Mouse (Mus musculus) gonadal fat pad, adult 2 months (tissue): ENCODE data around the gene Utrn. TPM values are rescaled to one million over a fixed set of nuclear protein-coding genes. Genes with fewer than 3 reads are reported as not detected.

ENCODE experiments used
- DNase-seq: peaks from one replicate; pipeline ENCODE4 v3.0.0-alpha.2; 2012; ENCODE audit warnings: low read depth
- polyA plus RNA-seq: library from polyadenylated mRNA; depleted of rRNA; stranded (reverse); fragments of >200 nt; gene quantifications from 2 replicates; pipeline ENCODE4 v1.2.3, GENCODE M21; 2012

The Utrn gene
- polyA plus RNA-seq, 1 experiment: 31.9 TPM

- no peak for DNase-seq
Observed at GRCm38 (mm10) chr10:12836048-12836816, 32.9 kb downstream of the Utrn start.

GRCm38 (mm10) chr10:12834215-12834614 is 35.0 kb downstream of the Utrn start:
- DNase-seq: no peak

- DNase-seq: no peak
Observed at GRCm38 (mm10) chr10:12832163-12832562, 37.0 kb downstream of the Utrn start.

GRCm38 (mm10) chr10:12827778-12828177 is 41.4 kb downstream of the Utrn start:
- DNase-seq: no peak

- peak; percentile 89 for DNase-seq
Observed at GRCm38 (mm10) chr10:12827306-12827705, 41.9 kb downstream of the Utrn start.

GRCm38 (mm10) chr10:12826760-12827281 is 42.3 kb downstream of the Utrn start:
- DNase-seq: peak; percentile 95

- DNase-seq: no peak
Observed at GRCm38 (mm10) chr10:12824386-12824785, 44.8 kb downstream of the Utrn start.

GRCm38 (mm10) chr10:12823437-12824219 is 45.5 kb downstream of the Utrn start:
- no peak for DNase-seq

- no peak for DNase-seq
Observed at GRCm38 (mm10) chr10:12820978-12821735, 48.0 kb downstream of the Utrn start.

GRCm38 (mm10) chr10:12817409-12817808 is 51.8 kb downstream of the Utrn start:
- DNase-seq: no peak

- DNase-seq: no peak
Observed at GRCm38 (mm10) chr10:12816530-12816929, 52.6 kb downstream of the Utrn start.

GRCm38 (mm10) chr10:12814411-12814810 is 54.8 kb downstream of the Utrn start:
- DNase-seq: no peak

GRCm38 (mm10) chr10:12813881-12814280 is 55.3 kb downstream of the Utrn start:
- DNase-seq: no peak

- no peak for DNase-seq
Observed at GRCm38 (mm10) chr10:12813211-12813811, 55.9 kb downstream of the Utrn start.

- DNase-seq: no peak
Observed at GRCm38 (mm10) chr10:12812680-12813079, 56.5 kb downstream of the Utrn start.

- DNase-seq: no peak
Observed at GRCm38 (mm10) chr10:12810816-12811215, 58.3 kb downstream of the Utrn start.

GRCm38 (mm10) chr10:12809702-12810101 is 59.5 kb downstream of the Utrn start:
- DNase-seq: no peak

GRCm38 (mm10) chr10:12808467-12808866 is 60.7 kb downstream of the Utrn start:
- no peak for DNase-seq

GRCm38 (mm10) chr10:12807706-12808105 is 61.5 kb downstream of the Utrn start:
- DNase-seq: no peak

GRCm38 (mm10) chr10:12805826-12806225 is 63.3 kb downstream of the Utrn start:
- DNase-seq: no peak

GRCm38 (mm10) chr10:12803939-12804338 is 65.2 kb downstream of the Utrn start:
- no peak for DNase-seq

- DNase-seq: no peak
Observed at GRCm38 (mm10) chr10:12799416-12799815, 69.7 kb downstream of the Utrn start.
